Mouse (Mus musculus): ENCODE results near the gene Pla2g10. TPM values are rescaled to one million over a fixed set of nuclear protein-coding genes. Genes with fewer than 3 reads are reported as not detected.
"Not testable (repeated sequence)": the region's sequence is repeated elsewhere in the genome, so short reads cannot be mapped to it uniquely, and the experiment has no call there.

Pla2g10 gene
- total RNA-seq, 1 experiment from 2014 or later, result not detected

DNA sequence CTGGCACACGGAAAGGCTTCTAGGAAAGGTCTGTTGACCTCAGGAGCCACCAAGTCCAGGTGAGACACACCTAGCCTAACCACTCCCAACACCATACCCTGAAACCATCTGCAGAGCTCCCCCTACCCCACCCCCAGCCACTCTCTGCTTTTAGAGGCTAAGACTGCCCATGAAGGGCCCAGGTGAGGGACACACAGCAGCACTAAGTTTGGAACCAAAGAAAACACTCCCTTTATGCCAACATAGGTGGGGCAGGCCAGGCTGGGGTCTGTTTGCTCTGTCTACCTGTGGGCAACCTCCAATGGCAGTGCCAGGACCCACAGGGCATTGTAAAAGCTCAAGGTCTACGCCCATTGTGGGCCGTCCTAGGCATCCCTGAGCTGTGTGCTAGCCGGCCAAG, 1.4 kb downstream of the Pla2g10 start:
- DNase-seq, result no peak

DNA sequence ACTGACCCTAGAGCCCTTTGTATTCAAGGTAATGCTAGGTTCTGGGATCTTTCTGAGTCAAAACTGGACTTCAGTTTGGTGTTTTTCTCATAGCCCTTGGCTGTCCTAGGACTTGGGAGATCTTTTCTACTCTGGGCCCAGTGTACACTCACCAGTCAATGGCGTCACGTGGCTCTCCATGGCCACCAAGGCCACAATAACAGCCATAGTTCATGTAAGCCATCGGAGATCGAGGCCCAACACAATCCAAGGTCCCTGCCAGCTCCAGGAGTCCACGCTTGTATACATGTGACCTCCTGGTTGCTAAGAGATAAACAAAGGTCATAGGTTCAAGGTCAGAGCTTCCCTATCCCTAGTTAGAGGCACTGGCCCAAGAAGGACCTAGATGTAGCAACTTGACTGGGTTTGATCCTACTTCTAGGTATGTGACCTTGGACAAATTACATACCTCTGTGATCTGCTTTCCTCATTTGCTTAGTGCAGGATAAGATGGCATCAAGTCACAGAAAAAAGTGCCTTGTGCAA, 2.9 kb downstream of the Pla2g10 start:
- DNase-seq, result peak; percentile 34

DNA sequence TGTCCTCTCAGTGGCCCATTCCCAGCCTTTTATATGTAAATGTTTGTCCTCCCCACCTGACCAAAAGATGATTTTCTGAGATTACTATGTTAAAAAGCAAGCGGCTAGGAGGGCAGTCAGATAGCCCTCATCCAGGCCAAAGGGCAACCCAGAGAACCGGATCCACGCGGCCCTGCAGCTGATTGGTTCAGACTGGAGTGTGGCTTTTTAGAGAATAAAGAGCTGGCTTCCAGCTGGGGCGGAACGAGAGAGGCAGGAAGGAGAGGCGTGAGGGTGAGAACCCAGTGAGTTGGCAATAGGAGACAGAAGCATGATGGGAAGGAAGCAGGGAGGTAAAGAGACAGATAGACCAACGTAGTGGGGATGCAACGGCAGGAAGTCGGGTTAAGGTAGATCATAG, 7.8 kb downstream of the Pla2g10 start:
- DNase-seq, result no peak

DNA sequence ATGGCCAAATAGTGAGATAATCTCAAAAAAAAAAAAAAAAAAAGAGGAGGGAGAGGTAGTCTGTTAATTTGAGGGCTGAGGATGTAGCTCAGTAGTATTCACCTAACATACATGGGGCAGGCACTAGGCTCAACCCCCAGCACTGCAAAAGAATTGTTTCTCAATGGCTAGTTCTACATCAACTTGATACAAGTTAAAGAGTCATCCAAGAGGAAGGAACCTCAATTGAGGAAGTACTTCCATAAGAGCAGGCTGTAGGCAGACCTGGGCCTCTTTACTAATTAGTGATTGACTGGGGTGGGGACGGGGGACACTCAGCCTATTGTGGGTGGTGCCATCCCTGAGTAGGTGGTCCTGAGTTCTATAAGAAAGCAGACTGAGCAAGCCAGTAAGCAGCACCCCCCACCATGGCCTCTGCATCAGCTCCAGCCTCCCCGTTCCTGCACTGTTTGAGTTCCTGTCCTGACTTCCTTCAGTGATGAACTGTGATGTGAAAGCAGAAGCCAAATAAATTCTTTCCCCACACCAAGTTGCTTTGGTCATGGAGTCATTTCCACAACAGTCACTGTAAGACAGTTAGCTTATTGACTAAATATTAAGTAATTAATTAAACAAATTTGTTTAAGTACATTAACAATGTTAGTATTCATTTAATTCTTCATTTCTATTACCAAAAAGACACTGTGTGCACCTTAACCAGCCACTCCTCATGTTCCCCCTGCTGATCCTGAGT, 13.8 kb downstream of the Pla2g10 start:
- no peak for DNase-seq

DNA sequence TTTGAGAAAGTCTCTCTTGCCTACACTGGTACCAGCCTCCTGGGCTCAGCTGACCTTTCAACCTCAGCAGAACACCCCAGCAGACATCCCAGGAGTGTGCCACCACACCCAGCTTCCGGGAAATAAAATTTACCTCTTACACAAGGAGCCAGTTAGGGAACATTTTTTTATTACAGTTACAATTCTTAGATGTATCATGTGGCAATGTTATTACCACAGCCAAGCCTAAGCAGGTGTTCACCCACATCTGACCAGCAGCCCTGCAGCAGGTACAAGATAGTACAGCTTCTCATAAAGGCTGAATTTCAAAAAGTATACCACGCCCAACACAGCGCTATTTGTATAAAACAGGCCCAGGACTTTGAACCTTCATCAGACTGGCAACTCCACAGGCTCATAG, 15.9 kb downstream of the Pla2g10 start:
- DNase-seq, result no peak

DNA sequence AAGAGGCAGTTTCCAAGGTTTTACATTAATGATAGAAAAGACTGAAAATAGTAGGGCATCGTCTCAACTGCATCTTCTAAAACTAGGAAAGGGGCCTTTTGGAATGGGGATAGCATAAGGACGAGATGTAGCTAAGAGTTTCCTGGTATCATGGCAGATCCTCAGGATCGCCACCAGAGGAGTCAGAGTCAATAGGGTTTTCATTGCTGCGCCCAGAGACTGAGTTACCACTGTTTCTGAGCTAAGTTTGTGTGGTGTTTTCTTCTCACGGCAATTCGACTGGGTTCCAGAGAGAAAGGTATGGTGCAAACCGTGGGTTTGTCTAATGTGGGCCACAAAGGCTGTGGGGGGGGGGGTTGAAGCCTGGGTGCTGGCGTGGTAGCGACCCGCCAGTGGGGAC, 26.1 kb downstream of the Pla2g10 start:
- no peak for DNase-seq

DNA sequence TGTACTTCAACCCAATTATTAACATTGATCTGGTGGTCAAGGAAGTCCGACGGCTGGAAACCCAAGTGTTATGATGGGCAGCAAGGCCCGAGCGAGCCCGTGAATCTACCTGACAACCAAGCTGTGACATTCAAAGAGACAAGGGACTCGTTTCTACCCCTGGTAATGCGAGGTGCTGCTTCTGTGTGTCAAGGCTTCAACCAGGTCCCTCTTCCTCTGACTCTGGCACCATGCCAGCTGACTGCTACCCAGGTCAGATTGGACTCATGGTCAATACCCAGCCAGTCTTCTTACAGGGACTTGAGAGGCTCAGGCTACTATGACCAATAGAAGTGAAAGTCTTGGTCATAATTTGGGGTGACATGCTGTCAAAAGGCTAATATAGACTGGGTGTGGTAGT, 28.6 kb downstream of the Pla2g10 start:
- peak; percentile 13 for DNase-seq

DNA sequence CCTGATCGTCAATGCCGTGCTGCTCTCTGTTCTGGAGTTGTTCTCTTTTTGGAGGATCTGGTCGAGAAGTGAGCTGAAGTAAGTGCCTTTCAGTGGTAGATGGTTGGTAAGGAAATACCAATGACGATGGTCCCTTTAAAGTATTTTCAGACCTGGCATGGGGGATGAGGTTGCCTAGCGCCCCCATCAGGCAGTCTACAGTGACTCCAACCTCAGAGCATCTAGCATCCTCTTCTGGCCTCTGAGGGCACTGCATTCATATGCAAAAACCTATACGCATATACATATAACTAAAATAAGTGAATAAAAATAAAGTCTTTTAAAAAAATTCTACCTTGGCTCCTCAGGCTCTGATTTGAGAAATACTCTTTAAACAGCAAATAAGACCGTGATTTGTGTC, 31.8 kb downstream of the Pla2g10 start:
- DNase-seq, result no peak

DNA sequence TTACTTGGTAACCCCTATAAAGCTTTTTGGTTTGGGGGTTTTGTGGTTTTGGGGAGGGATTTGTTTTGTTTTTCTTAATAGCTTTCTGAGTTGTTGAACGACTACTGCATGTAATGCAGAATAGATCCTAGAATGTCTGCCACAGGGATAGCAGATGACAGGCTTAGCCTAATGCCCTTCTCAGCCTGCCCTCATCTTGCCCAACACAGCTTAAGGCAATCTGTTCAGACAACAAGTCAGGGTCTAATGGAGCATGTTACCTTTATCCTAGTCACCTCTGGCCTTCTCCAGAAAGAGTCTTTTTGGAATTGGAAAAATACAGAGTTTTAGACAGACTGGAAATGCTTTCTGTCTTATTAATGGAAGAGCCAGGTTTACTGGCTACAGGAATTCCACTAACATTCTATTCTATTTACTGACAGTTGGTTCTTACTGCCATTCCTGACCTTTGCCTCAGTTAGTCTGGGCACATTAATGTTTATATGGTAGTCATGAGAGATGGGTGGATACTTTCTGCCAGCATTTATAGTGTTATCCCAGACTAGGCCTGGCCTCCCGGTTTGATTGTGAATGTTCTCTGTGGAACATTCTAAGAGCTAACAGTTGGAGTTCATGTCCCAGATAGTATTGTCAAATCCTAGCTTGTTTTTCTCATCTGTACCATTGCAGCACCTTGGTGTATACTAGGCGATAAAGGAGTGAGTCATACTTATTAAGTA, 52.0 kb downstream of the Pla2g10 start:
- DNase-seq, result no peak

DNA sequence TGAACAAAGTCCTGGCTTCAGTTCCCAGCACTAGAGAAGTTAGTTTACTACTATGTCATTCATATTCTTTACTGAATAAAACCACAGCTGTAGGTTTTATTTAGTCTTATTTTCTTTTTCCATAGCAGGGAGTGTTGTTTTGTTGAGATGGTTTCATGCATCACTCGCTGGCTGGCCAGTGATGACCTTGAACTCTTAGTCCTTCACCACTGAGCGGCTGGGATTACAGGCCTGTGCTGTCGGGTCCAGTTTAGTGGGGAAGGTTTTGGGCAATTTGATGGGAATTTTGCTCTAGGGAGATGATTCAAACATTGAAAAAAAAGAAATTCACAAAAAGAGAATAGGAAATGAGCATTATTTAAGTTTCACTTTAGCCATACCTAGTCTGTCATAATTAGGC, 56.3 kb downstream of the Pla2g10 start:
- peak; percentile 5 for DNase-seq

DNA sequence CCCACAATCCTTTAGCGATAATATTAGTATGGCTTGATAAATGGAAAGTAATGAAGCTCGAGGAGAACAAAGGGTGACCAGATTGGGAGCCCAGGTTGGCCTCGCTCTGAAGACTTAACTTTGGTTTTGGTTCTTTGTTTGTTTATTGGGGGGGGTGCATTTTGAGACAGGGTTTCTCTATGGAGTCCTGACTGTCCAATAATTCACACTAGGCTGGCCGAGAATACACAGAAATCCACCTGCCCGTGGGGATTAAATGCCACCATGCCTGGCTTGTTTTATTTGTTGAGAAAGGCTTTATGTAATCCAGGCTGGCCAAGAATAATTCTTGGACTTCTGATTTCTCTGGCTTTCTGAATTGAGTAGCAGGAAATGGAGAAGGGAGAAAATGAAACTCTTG, 57.7 kb downstream of the Pla2g10 start:
- no peak for DNase-seq

DNA sequence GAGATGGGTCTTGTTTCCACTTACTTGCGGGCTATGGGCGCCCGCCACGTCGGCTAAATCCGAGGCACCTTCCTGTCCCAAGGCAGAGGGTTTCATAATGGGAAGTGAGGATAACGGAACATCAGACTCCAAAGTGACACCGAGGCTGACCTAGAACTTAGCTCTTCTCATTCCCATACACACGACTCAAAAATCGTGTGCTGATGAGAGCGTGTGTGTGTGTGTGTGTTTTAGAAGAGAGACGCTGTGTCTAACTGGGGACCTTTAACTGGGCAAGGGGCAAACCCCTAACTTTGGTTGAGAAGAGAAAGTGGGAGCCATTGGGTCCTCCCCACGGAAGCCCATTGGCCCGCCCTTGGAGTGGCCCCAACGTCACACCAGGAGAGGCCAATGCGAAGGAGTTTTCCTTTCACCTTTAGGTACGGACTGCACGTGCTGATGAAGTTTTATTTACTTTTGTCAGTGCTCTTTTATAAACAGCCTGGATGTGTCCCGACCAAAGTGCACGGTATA, 58.3 kb downstream of the Pla2g10 start:
- DNase-seq, result peak; percentile 74

DNA sequence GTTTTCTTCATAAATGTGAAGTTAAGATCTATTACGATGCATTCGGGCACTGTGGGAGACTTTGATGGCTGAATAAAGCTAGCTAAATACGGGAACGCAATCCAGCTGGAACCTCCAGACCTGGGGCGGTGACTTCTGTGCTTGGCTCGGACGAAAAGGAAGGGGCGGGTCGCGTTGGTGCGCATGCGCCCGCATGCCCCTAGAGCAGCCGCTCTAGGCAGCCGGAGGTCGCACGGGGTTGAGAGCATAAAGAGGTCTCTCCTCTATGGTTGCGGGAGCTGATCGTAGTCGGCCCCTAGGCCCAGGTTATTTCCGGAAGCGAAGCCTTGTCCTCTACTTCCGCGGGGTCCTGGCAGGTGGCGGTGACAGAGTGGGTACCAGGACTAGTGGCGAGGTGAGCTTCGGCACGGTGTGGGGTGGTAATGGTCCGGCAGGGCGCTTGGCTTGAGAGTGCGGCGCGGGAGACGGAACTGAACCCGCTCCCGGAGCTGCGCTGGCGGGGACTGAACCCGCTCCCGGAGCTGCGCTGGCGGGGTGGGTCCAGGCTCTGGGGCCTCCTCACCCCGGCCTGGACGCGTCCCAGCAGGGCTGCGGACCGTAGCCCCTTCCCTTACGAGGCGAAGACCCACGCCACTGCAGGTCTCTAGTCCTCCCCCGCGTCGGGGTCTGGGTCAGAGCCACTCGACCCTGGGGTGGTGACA, 58.9 kb downstream of the Pla2g10 start, which contains the start of the genes Bfar and 3110001I22Rik:
Bfar (plus strand) TSS at position 174 of the 701 bp plus-strand sequence.
3110001I22Rik (plus strand) TSS at position 245 of the 701 bp plus-strand sequence.
- DNase-seq, result peak; percentile 89

DNA sequence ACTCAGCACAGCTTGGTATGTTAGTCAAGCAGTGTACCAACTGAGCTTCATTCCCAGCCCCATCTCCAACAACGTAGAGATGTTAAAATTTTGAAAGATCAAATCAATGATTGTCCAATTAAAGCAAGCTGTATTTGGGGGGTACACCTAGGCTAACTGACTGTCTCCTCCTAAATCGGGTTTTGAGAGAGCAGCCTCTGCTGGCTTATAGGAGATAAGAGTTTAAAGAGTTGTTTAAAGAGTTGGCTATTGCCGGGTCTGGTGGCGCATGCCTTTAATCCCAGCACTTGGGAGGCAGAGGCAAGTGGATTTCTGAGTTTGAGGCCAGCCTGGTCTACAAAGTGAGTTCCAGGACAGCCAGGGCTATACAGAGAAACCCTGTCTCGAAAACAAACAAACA, 59.9 kb downstream of the Pla2g10 start:
- not testable (repeated sequence) for DNase-seq

DNA sequence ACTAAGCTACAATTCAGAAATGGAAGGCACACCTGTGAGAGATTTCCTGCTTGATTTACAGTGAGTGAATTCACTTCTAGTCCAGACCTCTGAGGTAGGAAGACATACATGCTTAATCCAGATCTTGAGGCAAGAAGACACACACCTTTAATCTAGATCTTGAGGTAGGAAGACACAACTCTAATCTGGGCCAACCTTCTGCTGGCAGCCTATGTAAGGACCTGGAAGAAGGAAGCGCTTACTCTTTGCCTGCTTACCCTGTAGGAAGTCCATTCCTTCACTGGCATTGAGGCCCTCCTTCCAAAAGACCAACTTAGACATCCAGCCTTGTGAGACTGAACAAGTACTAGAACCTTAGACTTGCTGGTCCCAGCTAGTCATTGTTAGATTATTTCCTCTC, 61.5 kb downstream of the Pla2g10 start:
- DNase-seq, result no peak

DNA sequence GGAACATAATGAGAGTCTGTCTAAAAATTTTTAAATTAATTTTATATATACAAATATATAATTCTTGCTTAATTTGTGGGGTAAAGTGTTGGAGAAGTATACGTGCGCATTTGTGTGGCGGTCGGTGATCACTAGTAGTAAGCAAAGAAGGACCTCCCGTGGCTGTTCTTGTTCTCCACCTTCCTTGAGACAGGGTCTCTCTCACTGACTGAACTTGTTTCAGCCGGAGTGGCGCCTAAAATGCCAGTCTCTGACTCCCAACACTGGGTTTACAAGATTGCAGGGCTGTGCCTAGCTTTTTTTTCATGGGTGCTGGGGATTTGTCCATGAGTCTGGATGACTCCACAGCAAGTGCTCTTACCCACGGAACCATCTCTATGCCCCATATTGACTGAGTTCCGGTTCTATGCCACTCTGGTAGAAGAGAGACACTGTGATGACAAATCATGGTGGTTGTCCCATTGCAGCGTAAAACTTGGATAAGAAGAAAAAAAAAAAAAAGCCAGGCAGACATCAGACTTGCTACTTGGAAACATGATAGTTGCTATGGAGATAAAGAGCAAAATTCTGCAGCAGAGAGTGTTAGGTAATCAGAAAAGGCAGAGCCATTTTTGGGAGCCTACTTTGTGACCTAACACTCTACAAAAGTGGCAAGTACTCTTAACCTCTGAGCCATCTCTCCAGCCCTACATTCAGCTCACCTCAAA, 62.2 kb downstream of the Pla2g10 start:
- no peak for DNase-seq

DNA sequence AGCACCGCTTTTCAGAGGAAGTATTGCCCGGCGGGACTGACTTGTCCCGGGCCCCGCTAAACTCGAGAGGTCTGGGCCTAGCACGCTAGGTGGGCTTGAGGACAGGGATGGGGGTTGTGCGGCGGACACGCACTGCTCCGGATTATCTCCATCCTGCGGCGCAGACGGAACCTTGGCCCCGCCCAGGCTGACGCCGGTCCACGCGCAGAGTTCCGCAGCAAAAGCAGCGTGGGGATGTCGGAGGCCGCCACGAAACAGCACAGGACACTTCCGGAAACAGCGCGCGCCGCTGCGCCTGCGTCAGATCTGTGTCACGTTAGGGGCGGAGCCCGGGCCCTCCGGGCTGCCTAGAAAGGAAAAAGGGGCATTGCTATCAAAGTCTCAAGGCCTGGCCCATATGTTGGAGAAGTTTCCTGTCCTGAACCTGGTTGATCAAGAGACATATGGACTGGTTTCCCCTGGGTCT, 62.9 kb downstream of the Pla2g10 start, which contains the start of gene Parn:
Parn (minus strand) TSS at position 293 of the 466 bp plus-strand sequence.
- DNase-seq, result peak; percentile 93

Data from adrenal gland, postnatal 25 days (tissue).